Comparison of ENCODE assay signal across 8 mouse cellular contexts in genomic region chr16:89960904-89961303, GRCm38 (mm10).
DNase-seq lines count a peak whose midpoint lies in the region; ATAC-seq and TF ChIP-seq lines count a peak whose summit lies in the region.

No protein-coding gene starts in this region.

- DNase-seq in heart, postnatal 25 days (ENCODE audit: low spot score) = no peak
- no peak for DNase-seq in ES-E14 (ENCODE audit: low read depth, low spot score)
- no peak for DNase-seq in ovary, postnatal 36 days (ENCODE audit: low spot score)
- DNase-seq in layer of hippocampus, adult 9-10 months (ENCODE audit: low spot score) = no peak

- peaks cover 20% of the 10 kb centered on the region for H3K4me1 ChIP-seq in heart, embryonic 13.5 days
- peaks cover 4 to 12% of the 10 kb centered on the region in 2 experiments for H3K4me1 ChIP-seq in ES-E14 (ENCODE audit: control insufficient read depth in 2 of 2, insufficient read depth in 2 of 2, low read length in 2 of 2, poor library complexity in 1 of 2)
- H3K4me1 ChIP-seq in forebrain, embryonic 16.5 days (replicated peaks; ENCODE audit: control insufficient read depth, insufficient read depth, low read length) = peaks cover 18% of the 10 kb centered on the region
- no peaks in the 10 kb centered on the region; the same call in 1 of the 2 replicates for H3K4me1 ChIP-seq in liver, embryonic 16.5 days (ENCODE audit: control insufficient read depth, low read depth, low read length)

- 25% methylated on average over 6 of the region's 8 CpGs for whole genome bisulfite sequencing in heart, embryonic 13.5 days
- WGBS in forebrain, embryonic 16.5 days = 20% methylated on average over 6 of the region's 8 CpGs
- WGBS in liver, embryonic 16.5 days (ENCODE audit: insufficient replicate concordance) = 27% methylated on average over 6 of the region's 8 CpGs

- H3K9ac ChIP-seq in heart, embryonic 13.5 days = peak overlapping the region; percentile 81
- H3K9ac ChIP-seq in ES-E14 (ENCODE audit: insufficient read depth, low read depth, low read length, poor library complexity, severe bottlenecking) = peak overlapping the region; percentile 64; the same call in 1 of the 2 replicates
- H3K9ac ChIP-seq in forebrain, embryonic 16.5 days (replicated peaks; ENCODE audit: low read depth, low read length) = no peak overlapping the region
- H3K9ac ChIP-seq in liver, embryonic 16.5 days (ENCODE audit: low read depth, low read length) = no peak overlapping the region

- H3K36me3 ChIP-seq in heart, embryonic 13.5 days = no peaks in the 10 kb centered on the region
- no peaks in the 10 kb centered on the region for H3K36me3 ChIP-seq in ES-E14 (ENCODE audit: control insufficient read depth, insufficient read depth, low read length, poor library complexity, severe bottlenecking)
- no peaks in the 10 kb centered on the region for H3K36me3 ChIP-seq in forebrain, embryonic 16.5 days (ENCODE audit: control insufficient read depth, insufficient read depth)
- no peaks in the 10 kb centered on the region for H3K36me3 ChIP-seq in liver, embryonic 16.5 days (ENCODE audit: control insufficient read depth, insufficient read depth)

- intact Hi-C loops in heart, postnatal 25 days (cut with DNase I) = no loop called here

- H3K27me3 ChIP-seq in heart, embryonic 13.5 days (replicated peaks) = peaks cover 12% of the 10 kb centered on the region; the same call in 1 of the 2 replicates
- no peaks in the 10 kb centered on the region for H3K27me3 ChIP-seq in forebrain, embryonic 16.5 days (replicated peaks; ENCODE audit: control insufficient read depth, insufficient read depth, low read length)
- peaks cover 30% of the 10 kb centered on the region for H3K27me3 ChIP-seq in liver, embryonic 16.5 days (ENCODE audit: control insufficient read depth, insufficient read depth, low read depth, low read length)

- H3K4me2 ChIP-seq in heart, embryonic 13.5 days = peak overlapping the region; percentile 97
- H3K4me2 ChIP-seq in forebrain, embryonic 16.5 days (ENCODE audit: low read length) = peak overlapping the region; percentile 81
- peak overlapping the region; percentile 60; the same call in 1 of the 2 replicates for H3K4me2 ChIP-seq in liver, embryonic 16.5 days (ENCODE audit: low read depth, low read length)

- ATAC-seq in heart, embryonic 13.5 days (ENCODE audit: extremely low read depth, insufficient number of reproducible peaks, low FRiP score, low TSS enrichment) = no peak
- ATAC-seq in forebrain, embryonic 16.5 days = 0 out of 2 replicates have a peak, but pooled peaks have one; percentile 22
- ATAC-seq in liver, embryonic 16.5 days (ENCODE audit: low read depth) = no peak
- ATAC-seq in cerebellum, adult (ENCODE audit: insufficient number of reproducible peaks, low FRiP score, low TSS enrichment) = no peak

- in situ Hi-C loops in ES-E14 (cut with MboI; ENCODE audit: low sequenced_read_pairs in 2 of 2, unreplicated experiment in 2 of 2) = no loop called here

- H3K4me3 ChIP-seq in heart, embryonic 13.5 days = peak overlapping the region; percentile 60
- peak overlapping the region in 1 of 2 experiments; percentile 56; a peak in 1 of 4 replicates for H3K4me3 ChIP-seq in ES-E14 (ENCODE audit: insufficient read depth in 1 of 2, low read depth in 1 of 2, low read length in 2 of 2, poor library complexity in 1 of 2, severe bottlenecking in 1 of 2)
- peak overlapping the region; percentile 41 for H3K4me3 ChIP-seq in forebrain, embryonic 16.5 days (replicated peaks; ENCODE audit: low read length)
- H3K4me3 ChIP-seq in liver, embryonic 16.5 days (ENCODE audit: low read depth, low read length) = no peak overlapping the region

- H3K9me3 ChIP-seq in heart, embryonic 13.5 days = no peaks in the 10 kb centered on the region
- no peaks in the 10 kb centered on the region for H3K9me3 ChIP-seq in ES-E14 (ENCODE audit: control insufficient read depth, insufficient read depth, low read depth, low read length)
- H3K9me3 ChIP-seq in forebrain, embryonic 16.5 days (ENCODE audit: control insufficient read depth, low read length) = no peaks in the 10 kb centered on the region
- H3K9me3 ChIP-seq in liver, embryonic 16.5 days (replicated peaks; ENCODE audit: control insufficient read depth, low read length) = no peaks in the 10 kb centered on the region

- no peak overlapping the region for H3K27ac ChIP-seq in heart, embryonic 13.5 days (replicated peaks)
- no peak overlapping the region for H3K27ac ChIP-seq in ES-E14 (ENCODE audit: insufficient read depth, low read depth, low read length, poor library complexity, severe bottlenecking)
- no peak overlapping the region for H3K27ac ChIP-seq in forebrain, embryonic 16.5 days (ENCODE audit: low read length)
- H3K27ac ChIP-seq in liver, embryonic 16.5 days (ENCODE audit: low read length) = no peak overlapping the region

TF ChIP-seq in ES-E14, 5 proteins besides CTCF, POLR2A, EP300 and RAD21:
- no peak for TF ChIP-seq ZNF384 (IDR thresholded peaks at IDR 0.05; ENCODE audit: low read depth, low read length)
- no peak for TF ChIP-seq MAFK (IDR thresholded peaks at IDR 0.05; ENCODE audit: insufficient read depth, low read depth, low read length)
- no peak for TF ChIP-seq CHD2 (IDR thresholded peaks at IDR 0.05; ENCODE audit: low read depth, low read length)

Comparison
In these comparisons a context has a peak if more than half of its experiments do, and no peak if none do; other contexts are left out.
1. H3K9ac ChIP-seq: peak in heart, embryonic 13.5 days (single experiment) and ES-E14 (single experiment); none in forebrain, embryonic 16.5 days (single experiment) and liver, embryonic 16.5 days (single experiment).
2. Peak in every context shown above with its lines, with median percentiles within 50 percentile points of each other: H3K4me2 ChIP-seq.